In the genomic region with DNA sequence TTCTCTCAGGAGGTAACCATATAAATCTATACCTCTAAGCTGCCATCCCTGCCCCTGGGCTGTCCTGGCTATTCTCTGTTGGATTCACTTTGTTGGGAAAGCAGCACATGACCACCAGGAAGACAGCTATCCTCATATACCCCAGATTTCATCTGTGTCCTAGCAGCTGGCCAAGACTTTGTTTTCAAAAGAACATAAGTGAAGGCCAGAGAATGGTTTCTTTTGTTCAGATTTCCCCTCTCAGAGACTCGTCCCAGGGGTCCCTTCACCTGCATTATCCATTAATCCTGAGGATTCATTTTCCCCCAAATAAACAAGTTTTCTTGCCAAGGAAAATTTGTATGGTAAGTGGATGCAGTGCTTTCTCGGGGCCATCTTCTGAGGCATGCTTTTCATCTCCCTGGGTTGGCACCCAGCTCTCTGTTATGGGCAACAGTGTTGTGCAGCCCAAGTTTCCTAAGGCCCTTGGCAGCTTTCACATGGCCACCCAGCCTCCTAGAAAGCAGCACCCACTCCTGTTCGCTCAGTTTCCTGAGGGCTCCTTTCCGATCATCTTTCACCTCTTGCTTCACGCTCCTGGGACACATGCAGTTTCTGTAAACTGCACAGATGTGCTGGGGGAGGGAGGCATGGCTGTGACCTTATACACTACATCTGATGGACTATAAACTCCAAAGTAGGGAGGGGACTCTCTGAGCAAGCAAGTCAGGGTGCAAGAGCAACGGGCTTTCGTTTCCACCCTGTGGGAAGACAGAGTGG, we compare ENCODE assay signal across 10 mouse cellular contexts. TPM values are rescaled to one million over a fixed set of nuclear protein-coding genes. Genes with fewer than 3 reads are reported as not detected.
DNase-seq lines count a peak whose midpoint lies in the region; ATAC-seq and TF ChIP-seq lines count a peak whose summit lies in the region.
"Had no signal": no experiment of that assay in that cellular context is flagged by ENCODE, and none has a peak within 500 bp of the region (broad histone marks: within the 10 kb centered on the region; RNA-seq: fewer than 3 reads in every experiment).

No protein-coding gene starts in this region.

- peak overlapping the region; percentile 82 for H3K27ac ChIP-seq in gastrocnemius, adult 2 months
- H3K27ac ChIP-seq in kidney, embryonic 15.5 days, result peak overlapping the region; percentile 57
- H3K27ac ChIP-seq in brown adipose tissue, adult 24 weeks (replicated peaks; ENCODE audit: low read depth, low read length), result peak overlapping the region; percentile 85
- 0 out of 2 replicates have a peak overlapping the region, but pooled peaks have one; percentile 37 for H3K27ac ChIP-seq in limb, embryonic 10.5 days

- H3K4me2 ChIP-seq in kidney, embryonic 15.5 days, result 0 out of 2 replicates have a peak overlapping the region, but pooled peaks have one; percentile 3

- TF ChIP-seq CTCF in gastrocnemius, adult 2 months (IDR thresholded peaks at IDR 0.05), result no peak

- H3K36me3 ChIP-seq in kidney, embryonic 15.5 days, result peaks cover 5% of the 10 kb centered on the region; the same call in 1 of the 2 replicates
- 0 out of 2 replicates have a peak, but pooled peaks cover 9% of the 10 kb centered on the region for H3K36me3 ChIP-seq in limb, embryonic 10.5 days

- DNase-seq in gastrocnemius, adult 2 months, result no peak
- DNase-seq in gastrocnemius, postnatal 4 days (ENCODE audit: low spot score in 2 of 2), result no peak
- DNase-seq in kidney, adult 8-10 months, result no peak
- DNase-seq in limb, embryonic 10.5 days (ENCODE audit: low spot score), result no peak
- no peak for DNase-seq in right cerebral cortex, postnatal 10 days (ENCODE audit: low spot score in 2 of 2)
- DNase-seq: adrenal gland, postnatal 14 days; lung, postnatal 10 days; right cerebral cortex, postnatal 14 days had no signal

- ATAC-seq in kidney, embryonic 15.5 days (replicated peaks; ENCODE audit: low FRiP score), result peak; percentile 69

- intact Hi-C loops in gastrocnemius, adult 2 months (cut with DNase I), result loop anchor here (5.0 kb wide), 1 partner anchor 36 kb away; no protein-coding TSS in a partner anchor

- WGBS in kidney, embryonic 15.5 days, result 32% methylated on average over 7 of the region's 7 CpGs
- WGBS in limb, embryonic 10.5 days, result 81% methylated on average over 7 of the region's 7 CpGs

- H3K9ac ChIP-seq in kidney, embryonic 15.5 days, result no peak overlapping the region

- H3K4me3 ChIP-seq in gastrocnemius, adult 2 months, result peak overlapping the region; percentile 28
- H3K4me3 ChIP-seq in kidney, embryonic 15.5 days (replicated peaks), result no peak overlapping the region
- H3K4me3 ChIP-seq in brown adipose tissue, adult 24 weeks (ENCODE audit: insufficient read depth, low read depth, low read length), result 0 out of 2 replicates have a peak overlapping the region, but pooled peaks have one; percentile 4
- no peak overlapping the region for H3K4me3 ChIP-seq in limb, embryonic 10.5 days

- H3K9me3 ChIP-seq in kidney, embryonic 15.5 days (replicated peaks), result no peaks in the 10 kb centered on the region
- H3K9me3 ChIP-seq in limb, embryonic 10.5 days (replicated peaks), result no peaks in the 10 kb centered on the region

- no peaks in the 10 kb centered on the region for H3K27me3 ChIP-seq in kidney, embryonic 15.5 days
- H3K27me3 ChIP-seq in limb, embryonic 10.5 days (ENCODE audit: low read depth, poor library complexity, severe bottlenecking), result no peaks in the 10 kb centered on the region

- H3K4me1 ChIP-seq in kidney, embryonic 15.5 days, result peaks cover 65% of the 10 kb centered on the region
- H3K4me1 ChIP-seq in brown adipose tissue, adult 24 weeks (ENCODE audit: control insufficient read depth, insufficient read depth, insufficient read length, low read length), result peaks cover 47% of the 10 kb centered on the region
- peaks cover 65% of the 10 kb centered on the region for H3K4me1 ChIP-seq in limb, embryonic 10.5 days

RNA-seq across cellular contexts. Expression of gene Spred2, which starts 49.0 kb away (rescaled TPM):
- total RNA-seq in gastrocnemius, adult 2 months (2021), result 1 to 10 TPM; 5.6 to 7.8 TPM
- 10 to 100 TPM; 21.2 to 26.4 TPM for total RNA-seq in gastrocnemius, postnatal 4 days (2021)
- 9.8 and 11.0 TPM in 2 replicates for polyA plus RNA-seq in kidney, embryonic 15.5 days (2015; fragmentation: Nextera tagmentation; extraction: Ambion mirVana)
- polyA plus RNA-seq in brown adipose tissue, adult 24 weeks (2012; ENCODE audit: insufficient read depth, insufficient read length, missing spikeins), result 8.4 and 10.2 TPM in 2 replicates
- polyA plus RNA-seq in limb, embryonic 10.5 days (2016; fragmentation: Nextera tagmentation; extraction: Ambion mirVana), result 8.3 and 9.3 TPM in 2 replicates

Comparison
In these comparisons a context has a peak if more than half of its experiments do, and no peak if none do; other contexts are left out.
1. H3K4me3 ChIP-seq: peak in gastrocnemius, adult 2 months (single experiment) and brown adipose tissue, adult 24 weeks (single experiment); none in kidney, embryonic 15.5 days (single experiment) and limb, embryonic 10.5 days (single experiment).
2. Peak in every context shown above with its lines, with median percentiles within 50 percentile points of each other: H3K27ac ChIP-seq.